Mouse (Mus musculus) intestine, postnatal 0 days (tissue): ENCODE results near the gene Mrrf. TPM values are rescaled to one million over a fixed set of nuclear protein-coding genes. Genes with fewer than 3 reads are reported as not detected.

Experiments
- ATAC-seq: fragments of 200-750 bp; cut with Nextera tagmentation; 2 replicates; pipeline ENCODE4 v1.8.0; 2017; ENCODE audit warnings: mild to moderate bottlenecking, moderate TSS enrichment, moderate library complexity
- H3K27ac ChIP-seq: fragments of 300-500 bp; sonication (generic); 2 replicates; pipeline ENCODE4 v1.5.1; 2014; ENCODE audit warnings: mild to moderate bottlenecking, low read depth, low read length, moderate library complexity
- H3K27me3 ChIP-seq: fragments of 300-500 bp; sonication (generic); replicated peaks from 2 replicates; pipeline ENCODE4 v1.6.1; 2014; ENCODE audit warnings: low read length, mixed read lengths; ENCODE audit not compliant: control insufficient read depth, insufficient read depth
- H3K36me3 ChIP-seq: fragments of 300-500 bp; sonication (generic); 2 replicates; pipeline ENCODE4 v1.6.1; 2014; ENCODE audit warnings: mild to moderate bottlenecking, moderate library complexity; ENCODE audit not compliant: control insufficient read depth, insufficient read depth
- H3K4me1 ChIP-seq: fragments of 300-500 bp; sonication (generic); replicated peaks from 2 replicates; pipeline ENCODE4 v1.6.1; 2014; ENCODE audit warnings: antibody characterized with exemption, low read length, mixed read lengths; ENCODE audit not compliant: control insufficient read depth, insufficient read depth
- H3K4me2 ChIP-seq: fragments of 300-500 bp; sonication (generic); replicated peaks from 2 replicates; pipeline ENCODE4 v1.6.1; 2014; ENCODE audit warnings: low read depth, mild to moderate bottlenecking, moderate library complexity
- H3K4me3 ChIP-seq: fragments of 300-500 bp; sonication (generic); 2 replicates; pipeline ENCODE4 v1.5.1; 2014; ENCODE audit warnings: low read depth, low read length
- H3K9ac ChIP-seq: fragments of 300-500 bp; sonication (generic); 2 replicates; pipeline ENCODE4 v1.6.1; 2014; ENCODE audit warnings: mild to moderate bottlenecking, low read depth, low read length
- H3K9me3 ChIP-seq: fragments of 300-500 bp; sonication (generic); 2 replicates; pipeline ENCODE4 v1.6.1; 2016; ENCODE audit warnings: mixed run types; ENCODE audit not compliant: control insufficient read depth
- CTCF ChIP-seq: sonication (generic); IDR thresholded peaks from 2 replicates; pipeline ENCODE4 v1.5.1; 2016; ENCODE audit warnings: low read depth, mild to moderate bottlenecking, control low read depth, antibody characterized with exemption, moderate library complexity
- WGBS: fragments of 180-500 bp; shearing (Covaris S2); extraction: QIAGEN DNeasy Blood & Tissue Kit; methylation state at CpG from one replicate; pipeline ENCODE4 v1.1.7; 2014; 5-methylcytosine and 5-hydroxymethylcytosine counted together
- polyA plus RNA-seq: library from polyadenylated mRNA; unstranded; fragments of >200 nt; fragmentation: Nextera tagmentation; extraction: Ambion mirVana; gene quantifications from 2 replicates; pipeline ENCODE4 v1.2.1, GENCODE M21; 2015

The Mrrf gene
- polyA plus RNA-seq, 1 experiment from 2014 or later, result 20.4 TPM

DNA sequence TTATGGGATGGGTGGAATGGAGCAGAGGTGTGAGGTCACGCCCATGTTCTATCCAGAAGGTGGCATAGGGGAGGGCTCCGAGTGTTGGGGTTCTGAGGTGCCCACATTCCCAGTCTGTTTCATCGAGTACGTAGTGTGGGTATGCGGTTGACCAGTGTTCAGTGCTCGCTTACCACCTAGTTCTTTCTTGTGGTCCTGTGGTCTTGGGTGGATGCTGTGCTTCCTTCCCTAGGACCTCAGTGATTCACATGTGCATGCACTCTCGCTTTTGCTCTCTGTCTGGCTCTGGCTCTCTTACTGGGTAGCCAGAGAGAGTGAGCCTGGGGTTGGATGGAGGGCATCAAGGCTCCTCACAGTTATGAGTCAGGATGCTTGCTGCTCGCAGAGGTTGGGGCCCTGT, 83.9 kb downstream of the Mrrf start:
- Histone ChIP-seq H3K4me1 (no peaks in the 10 kb centered on the region), H3K9me3 (no peaks in the 10 kb centered on the region), H3K27ac (no peak overlapping the region), H3K27me3 (no peaks in the 10 kb centered on the region), H3K4me2 (no peak overlapping the region), H3K9ac (no peak overlapping the region), H3K36me3 (no peaks in the 10 kb centered on the region), H3K4me3 (no peak overlapping the region)
- WGBS, result 91% methylated on average over 8 of the region's 8 CpGs
- no peak for TF ChIP-seq CTCF
- no peak for ATAC-seq

DNA sequence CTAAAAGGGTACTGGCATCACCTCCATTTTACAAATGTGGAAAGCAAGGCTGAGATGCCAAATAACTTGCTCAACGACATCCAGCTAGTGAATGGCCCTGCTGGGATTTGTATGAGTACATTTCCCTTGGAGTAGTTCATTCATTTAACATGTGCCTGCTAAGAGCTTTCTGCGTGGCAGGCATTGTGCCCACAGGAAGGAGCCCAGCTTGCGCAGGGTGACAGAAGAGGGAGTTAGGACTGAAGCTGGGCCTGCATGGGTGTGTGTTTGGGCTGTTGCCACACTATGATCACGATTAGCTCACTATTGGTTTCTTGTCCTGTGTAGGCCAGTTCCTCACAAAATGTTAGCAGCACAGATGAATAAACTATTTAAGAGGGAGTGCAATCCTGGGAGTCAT, 84.7 kb downstream of the Mrrf start:
- H3K36me3 ChIP-seq, result no peaks in the 10 kb centered on the region
- no peaks in the 10 kb centered on the region for H3K27me3 ChIP-seq
- no peaks in the 10 kb centered on the region for H3K9me3 ChIP-seq
- no peak for TF ChIP-seq CTCF
- 77% methylated on average over 4 of the region's 4 CpGs for WGBS
- no peak overlapping the region for H3K4me3 ChIP-seq
- no peak overlapping the region for H3K9ac ChIP-seq
- ATAC-seq, result no peak
- no peak overlapping the region for H3K4me2 ChIP-seq
- no peaks in the 10 kb centered on the region for H3K4me1 ChIP-seq
- H3K27ac ChIP-seq, result no peak overlapping the region

DNA sequence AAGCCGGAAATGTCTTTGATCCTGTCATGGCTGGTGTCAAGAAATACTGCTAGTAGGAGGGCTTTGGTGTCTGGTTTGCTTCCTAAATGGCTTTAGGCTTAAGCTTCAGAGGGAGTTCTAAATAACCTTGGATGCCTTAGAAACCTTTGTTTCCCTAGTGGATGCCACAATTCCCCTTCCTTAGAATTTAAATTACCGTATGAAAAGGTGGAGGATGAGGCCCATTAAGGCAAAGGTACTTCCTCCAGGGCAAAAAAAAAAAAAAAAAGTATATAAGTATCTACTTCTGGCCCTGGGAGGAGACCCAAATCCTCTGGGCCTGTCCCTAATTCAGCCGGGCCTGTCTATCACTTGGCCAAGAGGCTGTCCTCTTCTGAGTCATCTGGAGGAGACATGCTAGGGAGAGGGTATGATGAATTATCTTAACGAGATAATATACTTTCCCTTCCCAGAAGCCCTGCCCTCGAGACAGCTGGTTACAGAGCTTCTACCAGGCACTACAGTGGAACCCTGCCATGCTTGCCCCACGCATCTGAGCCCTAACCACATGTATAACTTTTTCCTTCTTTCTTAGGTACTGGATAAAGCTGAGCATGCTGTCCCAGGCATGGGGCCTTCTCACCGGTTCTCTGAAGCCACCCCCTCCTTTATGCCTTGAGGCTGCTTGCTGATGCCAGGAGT, 86.1 kb downstream of the Mrrf start:
- H3K36me3 ChIP-seq, result no peaks in the 10 kb centered on the region
- no peaks in the 10 kb centered on the region for H3K9me3 ChIP-seq
- 59% methylated on average over 7 of the region's 7 CpGs for WGBS
- TF ChIP-seq CTCF, result no peak
- H3K4me2 ChIP-seq, result no peak overlapping the region
- H3K27ac ChIP-seq, result no peak overlapping the region
- no peaks in the 10 kb centered on the region for H3K27me3 ChIP-seq
- H3K4me3 ChIP-seq, result no peak overlapping the region
- no peak for ATAC-seq
- no peaks in the 10 kb centered on the region for H3K4me1 ChIP-seq
- H3K9ac ChIP-seq, result no peak overlapping the region

DNA sequence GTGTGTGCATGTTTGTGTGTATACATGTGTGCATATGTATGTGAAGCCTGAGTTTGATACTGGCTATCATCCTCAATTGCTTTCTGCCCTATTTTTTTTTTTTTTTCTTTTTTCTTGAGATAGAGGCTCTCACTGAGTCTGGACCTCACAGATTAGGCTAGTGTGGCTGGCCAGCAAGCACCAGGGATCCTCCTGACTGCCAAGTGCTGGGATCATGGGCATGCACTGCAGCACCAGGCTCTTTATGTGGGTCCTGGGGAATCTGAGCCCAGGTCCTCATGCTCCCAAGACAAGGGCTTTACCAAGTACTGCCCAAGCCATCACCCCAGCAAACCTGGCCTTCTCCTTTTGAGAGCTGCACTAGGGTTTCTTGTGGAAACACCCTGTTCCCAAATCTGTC, 87.2 kb downstream of the Mrrf start:
- Histone ChIP-seq H3K9ac (no peak overlapping the region), H3K36me3 (no peaks in the 10 kb centered on the region), H3K4me3 (no peak overlapping the region), H3K27me3 (no peaks in the 10 kb centered on the region), H3K9me3 (no peaks in the 10 kb centered on the region), H3K4me1 (no peaks in the 10 kb centered on the region), H3K4me2 (no peak overlapping the region), H3K27ac (no peak overlapping the region)
- no peak for ATAC-seq
- TF ChIP-seq CTCF, result no peak

DNA sequence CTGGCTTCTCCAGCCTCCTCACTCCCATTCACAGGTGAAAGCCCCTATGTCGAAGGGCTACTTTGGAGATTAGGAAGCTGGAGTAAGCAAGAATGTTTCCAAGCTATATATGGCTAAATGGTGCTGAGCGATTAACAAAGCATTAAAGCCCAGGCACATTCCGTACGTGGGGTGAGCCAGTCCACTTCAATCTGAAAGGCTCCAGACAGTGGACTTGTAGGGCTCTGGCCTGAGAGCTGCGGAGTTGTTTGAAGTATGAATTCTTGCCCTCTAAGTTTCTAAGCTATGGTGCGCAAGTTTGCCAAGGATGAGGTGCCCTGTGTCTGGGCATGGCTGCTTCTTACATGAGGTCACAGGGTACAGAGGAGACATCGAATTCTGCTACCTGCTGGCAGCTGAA, 88.0 kb downstream of the Mrrf start:
- 74% methylated on average over 7 of the region's 7 CpGs for WGBS
- no peaks in the 10 kb centered on the region; the same call in 1 of the 2 replicates for H3K27me3 ChIP-seq
- no peak overlapping the region for H3K4me3 ChIP-seq
- H3K9ac ChIP-seq, result no peak overlapping the region
- H3K27ac ChIP-seq, result no peak overlapping the region
- H3K9me3 ChIP-seq, result no peaks in the 10 kb centered on the region
- no peak for ATAC-seq
- no peak overlapping the region for H3K4me2 ChIP-seq
- H3K36me3 ChIP-seq, result no peaks in the 10 kb centered on the region
- H3K4me1 ChIP-seq, result no peaks in the 10 kb centered on the region
- no peak for TF ChIP-seq CTCF

DNA sequence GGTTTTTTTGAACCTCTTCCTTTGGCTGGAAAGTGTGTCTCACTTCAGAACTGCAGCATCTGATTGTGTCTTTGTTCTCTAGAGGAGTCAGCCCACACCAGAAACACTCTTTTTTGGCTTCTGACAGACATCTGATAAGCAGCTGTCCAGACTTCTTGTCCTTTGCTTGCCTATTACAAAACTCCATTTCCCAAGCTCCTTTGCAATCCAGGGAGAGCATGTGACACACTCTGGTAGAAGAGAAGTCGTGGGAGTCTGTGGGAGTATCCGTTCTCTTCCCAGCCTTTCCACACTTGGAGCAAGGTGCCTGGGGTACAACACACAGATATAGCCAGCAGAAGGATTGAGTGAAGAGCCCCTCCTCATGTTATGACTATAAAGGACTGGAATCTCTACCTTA, 88.4 kb downstream of the Mrrf start:
- no peaks in the 10 kb centered on the region for H3K9me3 ChIP-seq
- H3K36me3 ChIP-seq, result no peaks in the 10 kb centered on the region
- H3K4me1 ChIP-seq, result no peaks in the 10 kb centered on the region
- H3K27ac ChIP-seq, result no peak overlapping the region
- no peak for TF ChIP-seq CTCF
- H3K4me3 ChIP-seq, result no peak overlapping the region
- H3K27me3 ChIP-seq, result no peaks in the 10 kb centered on the region; the same call in 1 of the 2 replicates
- no peak overlapping the region for H3K9ac ChIP-seq
- no peak for ATAC-seq
- H3K4me2 ChIP-seq, result no peak overlapping the region
- 33% methylated on average over 2 of the region's 2 CpGs for WGBS

DNA sequence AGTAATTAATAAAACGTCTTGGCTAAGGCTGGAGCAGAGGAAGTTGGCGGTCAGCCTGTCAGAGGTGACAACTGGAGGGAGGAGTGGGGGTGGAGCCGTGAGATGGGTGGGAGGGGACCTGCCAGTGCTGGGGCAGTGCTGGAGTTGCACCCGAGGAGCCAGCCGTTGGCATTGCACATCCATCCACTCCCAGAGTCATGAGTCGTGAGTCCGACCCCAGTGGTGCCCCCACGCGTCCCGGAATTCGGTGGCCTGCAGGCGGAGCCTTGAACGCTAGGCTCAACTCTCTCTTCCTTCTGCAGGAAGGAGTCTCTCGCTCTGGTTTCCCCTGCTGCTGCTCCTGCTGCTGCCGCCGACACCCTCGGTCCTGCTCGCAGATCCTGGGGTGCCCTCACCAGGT, 94.2 kb downstream of the Mrrf start, which contains the start of gene Ptgs1:
Gene Ptgs1, plus strand, starts transcription at position 61 of the 400 bp plus-strand sequence.
- peak; percentile 48 for TF ChIP-seq CTCF
- Histone ChIP-seq H3K27ac (no peak within 1 kb of the TSS), H3K4me1 (no peaks in the 10 kb centered on the region), H3K9ac (peak within 1 kb of the TSS; percentile 50), H3K4me2 (peak within 1 kb of the TSS; percentile 71), H3K4me3 (peak within 1 kb of the TSS; percentile 50), H3K36me3 (no peaks in the 10 kb centered on the region), H3K9me3 (no peaks in the 10 kb centered on the region), H3K27me3 (no peaks in the 10 kb centered on the region; the same call in none of the 2 replicates)
- WGBS, result under 1% methylated on average over 18 of the region's 18 CpGs
- ATAC-seq, result no peak
